Mouse (Mus musculus) stomach, embryonic 16.5 days (tissue): ENCODE measurements at regions not wholly inside any gene's neighbourhood (a gene's known extent, or its start where the extent isn't known, plus 50 kb on each side); places are given as distances from the start of the nearest gene placed in this dataset.

Experiments used
- ATAC-seq: fragments of 200-750 bp; cut with Nextera tagmentation; 2 replicates; pipeline ENCODE4 v1.8.0; 2017; ENCODE audit warnings: moderate number of reproducible peaks, moderate TSS enrichment; ENCODE audit not compliant: insufficient read depth, low FRiP score
- H3K27ac ChIP-seq: fragments of 300-500 bp; sonication (generic); 2 replicates; pipeline ENCODE4 v1.5.1; 2014; ENCODE audit warnings: low read length
- H3K27me3 ChIP-seq: fragments of 300-500 bp; sonication (generic); 2 replicates; pipeline ENCODE4 v1.6.1; 2014; ENCODE audit warnings: low read length, control low read depth, mixed read lengths; ENCODE audit not compliant: control insufficient read depth, insufficient read depth
- H3K36me3 ChIP-seq: fragments of 300-500 bp; sonication (generic); 2 replicates; pipeline ENCODE4 v1.6.1; 2014; ENCODE audit warnings: low read length; ENCODE audit not compliant: control insufficient read depth, insufficient read depth
- H3K4me1 ChIP-seq: fragments of 300-500 bp; sonication (generic); 2 replicates; pipeline ENCODE4 v1.6.1; 2014; ENCODE audit warnings: low read length, control low read depth, mixed read lengths; ENCODE audit not compliant: control insufficient read depth, insufficient read depth
- H3K4me2 ChIP-seq: fragments of 300-500 bp; sonication (generic); 2 replicates; pipeline ENCODE4 v1.6.1; 2014; ENCODE audit warnings: low read depth, low read length, mixed read lengths
- H3K4me3 ChIP-seq: fragments of 300-500 bp; sonication (generic); replicated peaks from 2 replicates; pipeline ENCODE4 v1.5.1; 2014; ENCODE audit warnings: mild to moderate bottlenecking, low read length
- H3K9ac ChIP-seq: fragments of 300-500 bp; sonication (generic); 2 replicates; pipeline ENCODE4 v1.6.1; 2014; ENCODE audit warnings: low read length
- H3K9me3 ChIP-seq: fragments of 300-500 bp; sonication (generic); replicated peaks from 2 replicates; pipeline ENCODE4 v1.6.1; 2016; ENCODE audit warnings: low read length, control low read depth; ENCODE audit not compliant: control insufficient read depth
- WGBS: fragments of 180-500 bp; shearing (Covaris S2); extraction: QIAGEN DNeasy Blood & Tissue Kit; methylation state at CpG from one replicate; pipeline ENCODE4 v1.1.7; 2014; 5-methylcytosine and 5-hydroxymethylcytosine counted together

DNA sequence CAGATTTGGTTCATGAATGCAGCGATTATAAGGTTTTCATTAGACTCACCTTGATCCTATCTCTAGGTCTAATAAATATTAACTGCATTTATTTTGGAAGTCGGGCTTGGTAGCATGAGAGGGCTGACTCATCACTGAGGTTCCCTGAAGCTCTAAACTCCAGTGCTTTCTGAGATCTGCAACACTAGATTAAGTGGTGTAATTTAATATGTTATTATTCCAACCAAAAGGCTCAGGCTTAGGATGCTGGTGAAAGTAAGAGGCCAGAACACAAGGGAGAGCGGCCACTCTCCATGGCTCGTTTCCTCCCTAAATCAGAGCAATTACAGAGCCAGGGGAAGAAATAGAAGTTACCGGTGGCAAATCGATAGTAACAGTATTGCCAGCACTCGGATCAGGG, 159.4 kb upstream of the Map3k1 start:
- 62% methylated on average over 7 of the region's 7 CpGs for WGBS
- Histone ChIP-seq H3K4me1 (peaks cover 14% of the 10 kb centered on the region), H3K4me3 (no peak overlapping the region), H3K27ac (no peak overlapping the region), H3K9ac (no peak overlapping the region), H3K27me3 (no peaks in the 10 kb centered on the region), H3K4me2 (no peak overlapping the region), H3K36me3 (no peaks in the 10 kb centered on the region), H3K9me3 (no peaks in the 10 kb centered on the region)
- ATAC-seq: no peak

DNA sequence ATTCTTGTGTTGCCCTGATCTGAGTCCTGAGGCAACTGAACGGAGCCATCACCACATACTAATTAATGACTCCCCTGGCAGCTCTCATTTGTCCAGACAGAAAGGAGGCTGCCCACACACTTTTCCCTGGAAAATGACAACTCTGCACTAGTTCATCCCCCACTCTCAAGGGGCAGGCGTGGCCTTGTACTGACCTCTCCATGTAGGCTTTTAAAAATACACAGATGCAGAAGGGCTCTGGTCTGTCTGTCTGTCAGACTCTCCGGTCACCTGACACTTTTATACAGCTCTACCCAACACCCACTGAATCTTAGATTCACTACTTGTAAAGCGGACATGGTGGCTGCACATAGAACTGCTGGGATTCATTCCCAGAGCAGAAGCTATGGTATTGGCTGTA, 165.5 kb upstream of the Map3k1 start:
- no peak overlapping the region for H3K4me2 ChIP-seq
- H3K27me3 ChIP-seq: no peaks in the 10 kb centered on the region
- 60% methylated on average over 4 of the region's 4 CpGs for WGBS
- H3K4me3 ChIP-seq: no peak overlapping the region
- no peak overlapping the region for H3K9ac ChIP-seq
- no peak overlapping the region for H3K27ac ChIP-seq
- ATAC-seq: no peak
- H3K36me3 ChIP-seq: no peaks in the 10 kb centered on the region
- peaks cover 10% of the 10 kb centered on the region for H3K4me1 ChIP-seq
- peaks cover 3% of the 10 kb centered on the region; the same call in 1 of the 2 replicates for H3K9me3 ChIP-seq

DNA sequence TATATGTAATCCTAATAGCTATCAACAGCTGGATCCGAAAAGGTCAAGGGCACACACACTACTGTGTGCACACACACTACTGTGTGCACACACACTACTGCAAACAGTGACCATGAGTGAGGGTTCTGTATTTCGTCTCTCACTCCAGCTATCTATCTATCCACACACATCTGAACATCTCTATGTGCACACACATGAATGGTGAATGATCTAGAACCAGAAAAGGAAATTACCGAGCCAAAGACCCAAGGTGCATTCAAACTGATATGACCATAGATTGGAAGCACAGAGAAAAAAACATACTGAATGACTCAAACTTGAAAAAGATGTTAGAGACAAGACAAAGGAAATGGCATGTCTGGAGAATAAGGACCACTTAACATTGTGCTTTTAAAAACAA, 166.8 kb upstream of the Map3k1 start:
- no peak overlapping the region for H3K9ac ChIP-seq
- peaks cover 3% of the 10 kb centered on the region; the same call in 1 of the 2 replicates for H3K9me3 ChIP-seq
- H3K36me3 ChIP-seq: no peaks in the 10 kb centered on the region
- H3K4me3 ChIP-seq: no peak overlapping the region
- WGBS: 77% methylated on average over 3 of the region's 3 CpGs
- no peak overlapping the region for H3K27ac ChIP-seq
- no peaks in the 10 kb centered on the region for H3K27me3 ChIP-seq
- no peak for ATAC-seq
- no peak overlapping the region for H3K4me2 ChIP-seq
- peaks cover 22% of the 10 kb centered on the region for H3K4me1 ChIP-seq

DNA sequence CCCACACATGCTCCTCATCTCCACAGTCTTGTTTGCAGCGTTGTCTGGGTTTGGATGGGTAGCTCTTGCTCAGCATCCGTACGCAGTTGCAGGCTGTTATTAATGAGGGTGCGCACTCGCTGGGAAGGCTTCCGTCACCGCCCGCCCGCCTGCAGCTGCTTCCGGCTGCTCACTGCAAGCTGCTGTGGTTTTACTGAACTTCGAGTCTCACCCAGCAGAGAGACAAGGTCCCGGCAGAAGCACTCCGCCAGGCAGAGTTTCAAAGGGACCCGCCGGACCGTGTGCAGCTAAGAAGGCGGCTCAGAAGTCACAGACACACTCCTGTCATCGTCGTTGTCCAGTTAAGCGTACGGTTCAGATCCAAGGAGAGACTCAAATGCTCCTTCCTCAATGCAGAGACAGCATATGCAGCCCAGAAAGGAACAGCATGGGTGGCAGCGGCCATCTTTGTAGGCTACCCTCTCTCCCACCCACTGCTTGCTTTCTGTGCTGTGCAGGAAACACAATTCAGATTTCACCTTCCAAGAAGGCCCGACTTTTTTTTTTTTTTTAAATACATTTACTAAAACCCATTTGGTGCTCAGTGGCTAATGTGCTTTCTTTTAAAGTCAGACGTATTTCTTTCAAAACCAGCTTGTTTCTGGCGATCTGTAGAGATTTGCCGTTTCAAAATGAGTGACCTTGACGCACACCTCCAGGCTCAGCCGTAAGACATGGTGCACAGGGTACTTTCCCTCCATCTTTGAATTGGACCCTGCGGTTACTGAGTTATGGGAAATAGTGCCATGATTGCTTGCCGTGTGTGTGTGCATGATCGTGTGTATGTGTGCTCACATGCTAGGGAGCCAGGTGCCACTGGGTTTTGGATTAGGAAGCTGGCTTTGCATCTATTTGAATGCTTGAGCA, 169.2 kb upstream of the Map3k1 start:
- no peaks in the 10 kb centered on the region for H3K36me3 ChIP-seq
- WGBS: 73% methylated on average over 31 of the region's 31 CpGs
- peaks cover 3% of the 10 kb centered on the region; the same call in 1 of the 2 replicates for H3K9me3 ChIP-seq
- no peak overlapping the region for H3K4me3 ChIP-seq
- no peak overlapping the region for H3K9ac ChIP-seq
- H3K27ac ChIP-seq: peak overlapping the region; percentile 5; the same call in 1 of the 2 replicates
- peaks cover 22% of the 10 kb centered on the region for H3K4me1 ChIP-seq
- H3K4me2 ChIP-seq: 0 out of 2 replicates have a peak overlapping the region, but pooled peaks have one; percentile 36
- H3K27me3 ChIP-seq: no peaks in the 10 kb centered on the region
- no peak for ATAC-seq

DNA sequence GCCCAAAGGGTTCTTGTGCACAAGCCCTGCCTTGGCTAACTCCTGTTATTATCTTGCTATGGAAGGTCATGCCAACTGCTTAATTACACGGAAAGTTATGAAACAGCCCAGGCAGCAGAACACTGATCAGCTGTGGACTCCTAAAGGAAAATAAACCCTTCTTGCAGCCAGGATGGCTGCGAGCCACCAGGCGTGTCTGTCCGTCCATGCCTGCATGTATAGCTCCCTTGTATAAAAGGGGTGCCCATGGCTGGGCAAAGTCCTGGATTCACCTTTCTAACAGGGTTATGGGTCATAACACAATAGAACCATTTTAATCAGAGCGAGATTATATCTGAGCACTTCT, 169.9 kb upstream of the Map3k1 start:
- Histone ChIP-seq H3K4me3 (no peak overlapping the region), H3K9ac (no peak overlapping the region), H3K4me1 (peaks cover 22% of the 10 kb centered on the region), H3K4me2 (peak overlapping the region; percentile 36), H3K9me3 (peaks cover 3% of the 10 kb centered on the region; the same call in 1 of the 2 replicates), H3K27ac (peak overlapping the region; percentile 5; the same call in 1 of the 2 replicates), H3K36me3 (no peaks in the 10 kb centered on the region), H3K27me3 (no peaks in the 10 kb centered on the region)
- ATAC-seq: no peak; the same call in 1 of the 2 replicates
- 47% methylated on average over 5 of the region's 5 CpGs for WGBS

DNA sequence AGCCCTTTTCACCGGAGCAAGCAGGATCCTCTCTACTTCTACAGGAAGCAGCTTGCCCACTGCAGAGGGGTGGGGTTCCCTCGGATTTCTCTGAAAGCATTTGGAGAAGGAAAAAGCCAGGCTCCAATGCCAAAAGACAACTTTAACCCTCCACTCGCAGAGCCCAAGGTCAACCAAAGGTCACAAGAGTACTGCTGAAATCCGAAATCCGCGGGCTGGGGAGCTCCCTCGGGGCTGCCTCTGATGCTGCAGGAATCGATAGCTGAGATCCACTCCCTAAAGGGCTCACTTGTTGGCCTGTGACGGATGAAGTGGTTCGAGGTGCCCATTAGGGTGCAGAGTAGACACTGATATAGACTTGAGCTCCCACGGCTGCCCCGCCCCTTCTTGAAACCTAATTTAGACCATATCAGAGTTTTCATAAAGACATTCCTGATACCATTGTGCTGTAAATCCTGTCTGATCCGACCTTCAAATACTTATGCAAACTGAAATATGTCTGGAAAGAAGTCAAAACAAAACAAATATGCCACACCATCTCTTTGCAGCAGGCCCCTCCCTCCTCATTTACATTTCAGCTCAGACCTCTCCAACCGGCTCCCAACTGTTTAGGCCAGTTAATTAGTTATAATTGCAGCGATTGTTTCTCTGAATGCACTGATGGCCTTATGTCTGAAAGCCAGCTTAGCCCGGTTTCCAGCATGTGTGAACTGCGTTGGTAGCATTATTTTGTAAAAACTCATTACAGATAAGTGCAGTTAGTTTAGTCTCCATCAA, 170.8 kb upstream of the Map3k1 start:
- Histone ChIP-seq H3K27me3 (no peaks in the 10 kb centered on the region), H3K4me2 (peak overlapping the region; percentile 36), H3K36me3 (no peaks in the 10 kb centered on the region), H3K4me3 (no peak overlapping the region), H3K9me3 (peaks cover 3% of the 10 kb centered on the region; the same call in 1 of the 2 replicates), H3K4me1 (peaks cover 29% of the 10 kb centered on the region), H3K9ac (peak overlapping the region; percentile 23; the same call in 1 of the 2 replicates), H3K27ac (peak overlapping the region; percentile 50)
- peak; percentile 59; the same call in 1 of the 2 replicates for ATAC-seq
- 27% methylated on average over 17 of the region's 17 CpGs for WGBS

DNA sequence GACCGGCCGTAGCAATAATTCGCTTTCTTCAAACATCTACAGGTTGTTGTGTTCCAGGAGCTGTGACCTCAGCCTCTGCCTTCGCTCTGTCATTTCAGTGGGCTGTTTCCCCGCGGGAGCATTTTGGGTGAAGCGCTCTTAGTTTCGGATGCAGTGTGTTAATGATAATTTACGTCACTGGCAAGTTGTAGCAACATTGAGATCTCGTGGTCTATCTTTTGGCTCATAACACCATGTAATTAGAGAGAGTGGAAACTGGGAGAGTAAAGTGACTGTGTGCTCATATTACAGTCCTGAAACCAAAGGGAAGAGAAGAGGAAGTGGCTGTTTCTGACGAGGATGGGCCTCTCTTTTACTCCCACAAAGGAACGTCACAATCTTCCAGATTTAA, 171.4 kb upstream of the Map3k1 start:
- no peak overlapping the region for H3K4me3 ChIP-seq
- WGBS: 63% methylated on average over 12 of the region's 12 CpGs
- H3K36me3 ChIP-seq: no peaks in the 10 kb centered on the region
- H3K4me2 ChIP-seq: no peak overlapping the region
- peaks cover 3% of the 10 kb centered on the region; the same call in 1 of the 2 replicates for H3K9me3 ChIP-seq
- H3K27ac ChIP-seq: peak overlapping the region; percentile 50; the same call in 1 of the 2 replicates
- H3K4me1 ChIP-seq: peaks cover 29% of the 10 kb centered on the region
- H3K9ac ChIP-seq: no peak overlapping the region
- no peaks in the 10 kb centered on the region for H3K27me3 ChIP-seq
- no peak for ATAC-seq

DNA sequence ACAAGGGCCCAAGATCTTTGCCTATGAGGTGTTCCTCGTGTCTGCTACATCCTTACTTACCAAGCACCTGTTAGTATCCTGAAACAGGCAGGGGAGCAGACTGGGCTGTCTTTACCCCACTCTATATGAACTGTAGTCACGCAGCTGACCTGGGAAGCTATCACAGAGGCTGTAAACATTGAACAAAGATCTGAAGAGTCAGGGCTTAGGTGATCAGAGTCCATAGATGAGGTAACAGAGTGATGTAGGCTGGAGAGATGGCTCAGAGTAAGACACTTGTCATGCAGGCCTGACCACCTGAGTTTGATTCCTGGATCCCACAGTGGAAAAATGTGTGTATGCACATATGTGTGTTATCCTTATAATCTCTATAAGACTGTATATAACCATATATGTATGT, 172.3 kb upstream of the Map3k1 start:
- H3K4me2 ChIP-seq: no peak overlapping the region
- H3K36me3 ChIP-seq: no peaks in the 10 kb centered on the region
- H3K4me3 ChIP-seq: no peak overlapping the region
- no peaks in the 10 kb centered on the region for H3K27me3 ChIP-seq
- 87% methylated on average over 2 of the region's 2 CpGs for WGBS
- H3K9me3 ChIP-seq: peaks cover 3% of the 10 kb centered on the region; the same call in 1 of the 2 replicates
- no peak overlapping the region for H3K27ac ChIP-seq
- peaks cover 29% of the 10 kb centered on the region for H3K4me1 ChIP-seq
- no peak overlapping the region for H3K9ac ChIP-seq
- no peak for ATAC-seq
